Mouse (Mus musculus) cortical plate, adult 2 months (tissue): Measurements from ENCODE around the gene Gm10471. TPM values are rescaled to one million over a fixed set of nuclear protein-coding genes. Genes with fewer than 3 reads are reported as not detected.
"Not testable (repeated sequence)": the region's sequence is repeated elsewhere in the genome, so short reads cannot be mapped to it uniquely, and the experiment has no call there.

Experiments used
- H3K27ac ChIP-seq: fragments of 200-500 bp; 2 replicates; pipeline ENCODE4 v1.5.1; 2012; ENCODE audit warnings: low read length, control low read depth, inconsistent platforms; ENCODE audit not compliant: insufficient read depth
- H3K4me1 ChIP-seq: fragments of 200-500 bp; 2 replicates; pipeline ENCODE4 v1.6.1; 2011; ENCODE audit warnings: low read length; ENCODE audit not compliant: control insufficient read depth, insufficient read depth
- H3K4me3 ChIP-seq: fragments of 200-500 bp; 2 replicates; pipeline ENCODE4 v1.5.1; 2011; ENCODE audit warnings: mild to moderate bottlenecking, low read length, control low read depth; ENCODE audit not compliant: insufficient read depth
- CTCF ChIP-seq: fragments of 200-500 bp; IDR thresholded peaks from 2 replicates; pipeline ENCODE4 v1.5.1; 2011; ENCODE audit warnings: mild to moderate bottlenecking, control low read depth, low read length; ENCODE audit not compliant: insufficient read depth; ENCODE audit errors: extremely low read depth
- POLR2A ChIP-seq: fragments of 200-500 bp; IDR thresholded peaks from 2 replicates; pipeline ENCODE4 v1.6.1; 2011; ENCODE audit warnings: mild to moderate bottlenecking, low read length, control low read depth; ENCODE audit not compliant: insufficient read depth; ENCODE audit errors: extremely low read depth
- polyA plus RNA-seq: library from polyadenylated mRNA; depleted of rRNA; stranded (reverse); fragments of >200 nt; gene quantifications from 2 replicates; pipeline ENCODE4 v1.2.3, GENCODE M21; 2012; rRNA removed

The Gm10471 gene
- not detected in 2 replicates for polyA plus RNA-seq

- H3K4me3 ChIP-seq, H3K27ac ChIP-seq, H3K4me1 ChIP-seq: not testable (repeated sequence)
Measured at GRCm38 (mm10) chr5:26089191-26089590, at the start of gene Gm10471. Gene Gm10471, minus strand, starts transcription at chr5:26089291.

GRCm38 (mm10) chr5:26121321-26121720 is 32.2 kb upstream of the Gm10471 start, which contains the start of gene Gm10220:
Gene Gm10220, minus strand, starts transcription at chr5:26121421.
- not testable (repeated sequence) for H3K4me3 ChIP-seq, H3K27ac ChIP-seq, H3K4me1 ChIP-seq

DNA sequence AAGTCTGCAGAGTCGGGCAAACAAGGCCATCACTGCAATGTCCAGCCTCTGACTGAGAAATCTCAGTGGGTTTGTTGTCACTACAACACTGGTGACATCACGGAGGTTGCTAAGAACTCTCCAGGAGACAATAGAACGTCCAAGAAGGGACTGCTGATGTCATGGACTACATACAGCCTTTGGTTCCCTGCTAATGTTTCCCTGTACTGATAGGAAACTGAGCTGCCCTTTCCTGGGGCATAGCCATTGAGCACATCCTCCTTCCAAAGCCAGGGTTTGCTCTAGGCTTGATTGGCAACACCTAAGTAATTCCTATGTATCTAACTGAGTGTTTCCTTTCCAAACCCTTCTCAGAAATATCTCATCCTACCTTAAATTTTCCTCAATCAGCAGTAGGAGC is 16.2 kb upstream of the Gm10471 start, which contains the start of gene 5031410I06Rik:
TSS of gene 5031410I06Rik (minus strand) at position 101 of the 400 bp plus-strand sequence.
- not testable (repeated sequence) for H3K4me3 ChIP-seq, H3K27ac ChIP-seq, H3K4me1 ChIP-seq

DNA sequence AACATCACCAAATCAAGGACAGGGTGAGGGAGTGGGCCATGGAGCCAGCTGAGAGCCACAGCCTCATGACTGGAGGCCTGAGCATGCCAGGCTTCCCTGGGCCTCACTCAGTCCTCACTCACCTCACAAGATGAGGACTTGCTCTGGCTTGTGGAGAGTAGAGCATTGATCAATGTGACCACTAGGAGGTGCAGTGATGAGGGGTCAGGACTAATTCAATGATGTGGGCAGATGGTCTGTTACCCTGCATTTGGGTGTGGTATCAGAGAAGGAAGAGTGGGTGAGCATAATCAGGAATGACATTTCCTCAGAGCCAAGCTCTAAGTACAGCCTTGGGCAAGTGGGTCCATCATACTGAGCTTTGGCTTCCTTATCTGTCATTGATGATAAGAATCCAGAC is 10.1 kb downstream of the Gm10471 start:
- H3K4me3 ChIP-seq, H3K27ac ChIP-seq, H3K4me1 ChIP-seq: not testable (repeated sequence)

- no peak for TF ChIP-seq POLR2A
- no peak for TF ChIP-seq CTCF
- Histone ChIP-seq H3K4me3 (no peak overlapping the region), H3K27ac (no peak overlapping the region), H3K4me1 (no peaks in the 10 kb centered on the region)
Measured at GRCm38 (mm10) chr5:26070716-26071115, 18.4 kb downstream of the Gm10471 start.

GRCm38 (mm10) chr5:26058481-26058880 is 30.6 kb downstream of the Gm10471 start, which contains the start of gene Gm7347:
Gene Gm7347, minus strand, starts transcription at chr5:26058581.
- H3K4me1 ChIP-seq, H3K27ac ChIP-seq, H3K4me3 ChIP-seq: not testable (repeated sequence)

DNA sequence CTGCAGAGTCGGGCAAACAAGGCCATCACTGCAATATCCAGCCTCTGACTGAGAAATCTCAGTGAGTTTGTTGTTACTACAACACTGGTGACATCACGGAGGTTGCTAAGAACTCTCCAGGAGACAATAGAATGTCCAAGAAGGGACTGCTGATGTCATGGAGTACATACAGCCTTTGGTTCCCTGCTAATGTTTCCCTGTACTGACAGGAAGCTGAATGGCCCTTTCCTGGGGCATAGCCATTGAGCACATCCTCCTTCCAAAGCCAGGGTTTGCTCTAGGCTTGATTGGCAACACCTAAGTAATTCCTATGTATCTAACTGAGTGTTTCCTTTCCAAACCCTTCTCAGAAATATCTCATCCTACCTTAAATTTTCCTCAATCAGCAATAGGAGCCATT is 49.6 kb downstream of the Gm10471 start, which contains the start of gene Speer4a:
TSS of gene Speer4a (minus strand) at position 101 of the 400 bp plus-strand sequence.
- H3K4me1 ChIP-seq, H3K27ac ChIP-seq, H3K4me3 ChIP-seq: not testable (repeated sequence)

Other genes with a start within 250 kb of the Gm10471 start
- not detected in 2 replicates for gene Gm21663, start 146.9 kb downstream of the Gm10471 start, polyA plus RNA-seq
- not detected in 2 replicates for gene Gm21671, start 134.9 kb downstream of the Gm10471 start, polyA plus RNA-seq
- not detected in 2 replicates for gene Gm21680, start 116.6 kb downstream of the Gm10471 start, polyA plus RNA-seq
- not detected in 2 replicates for gene Gm21698, start 100.6 kb downstream of the Gm10471 start, polyA plus RNA-seq
- not detected in 2 replicates for gene Gm1979, start 84.5 kb downstream of the Gm10471 start, polyA plus RNA-seq
- gene Gm5862, start 66.4 kb downstream of the Gm10471 start, polyA plus RNA-seq, result not detected in 2 replicates
- gene Speer4a, start 49.7 kb downstream of the Gm10471 start, polyA plus RNA-seq, result 0.04 and 0.08 TPM in 2 replicates
- gene Gm7347, start 30.7 kb downstream of the Gm10471 start, polyA plus RNA-seq, result not detected in 2 replicates
- gene 5031410I06Rik, start 16.1 kb upstream of the Gm10471 start, polyA plus RNA-seq, result not detected in 2 replicates
- not detected in 2 replicates for gene Gm10220, start 32.1 kb upstream of the Gm10471 start, polyA plus RNA-seq
- gene Gm7361, start 168.4 kb upstream of the Gm10471 start, polyA plus RNA-seq, result 0.45 and 0.58 TPM in 2 replicates